Mouse (Mus musculus): ENCODE measurements around the gene Mmaa.
A peak's percentile ranks its signal among the peaks of the same experiment; 100 is the strongest.

Gene Mmaa

GRCm38 (mm10) chr8:79288250-79288649, 6.5 kb downstream of the Mmaa start:
- no peak for DNase-seq

DNA sequence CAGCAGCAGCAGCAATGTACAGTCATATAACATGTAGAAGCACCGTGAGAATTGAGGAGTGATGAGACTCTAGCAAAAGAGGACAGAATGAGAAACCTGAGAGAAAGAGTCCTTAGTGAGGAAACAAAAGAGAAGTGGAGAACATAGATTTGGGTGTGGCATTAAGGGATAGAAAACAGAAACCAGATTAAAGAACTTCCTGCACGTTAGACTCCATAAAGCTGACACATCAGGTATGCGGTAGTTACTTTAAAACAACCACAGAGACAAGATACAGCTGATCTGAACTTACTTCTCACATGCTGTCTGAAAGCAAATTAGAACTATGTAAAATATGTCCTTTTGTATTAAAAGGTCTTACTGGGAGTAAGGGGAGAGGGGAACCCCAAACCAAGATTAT, 8.3 kb downstream of the Mmaa start:
- no peak for DNase-seq

GRCm38 (mm10) chr8:79284626-79285025, 10.1 kb downstream of the Mmaa start:
- DNase-seq: no peak

GRCm38 (mm10) chr8:79281376-79281890, 13.3 kb downstream of the Mmaa start:
- no peak for DNase-seq

- no peak for DNase-seq
Measured at GRCm38 (mm10) chr8:79277264-79277870, 17.4 kb downstream of the Mmaa start.

DNA sequence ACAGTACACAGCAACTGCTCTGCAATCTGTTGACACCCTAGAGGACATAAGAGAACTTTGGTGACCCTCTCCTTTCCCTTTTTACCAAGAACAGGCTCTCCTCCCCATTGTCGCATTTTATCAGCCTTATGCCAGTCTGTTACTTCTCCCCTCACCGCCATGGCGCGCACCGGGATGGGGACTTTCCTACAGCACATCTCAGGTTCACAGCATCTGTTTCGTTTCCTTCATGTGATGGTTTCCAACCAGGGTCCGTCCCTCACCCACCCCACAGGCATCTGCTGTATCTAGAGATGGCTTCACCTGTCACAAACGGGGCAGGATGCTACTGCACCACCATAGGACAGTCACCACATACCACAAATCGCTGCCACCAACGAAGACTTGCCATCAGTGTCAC, 19.8 kb downstream of the Mmaa start:
- DNase-seq: no peak

DNA sequence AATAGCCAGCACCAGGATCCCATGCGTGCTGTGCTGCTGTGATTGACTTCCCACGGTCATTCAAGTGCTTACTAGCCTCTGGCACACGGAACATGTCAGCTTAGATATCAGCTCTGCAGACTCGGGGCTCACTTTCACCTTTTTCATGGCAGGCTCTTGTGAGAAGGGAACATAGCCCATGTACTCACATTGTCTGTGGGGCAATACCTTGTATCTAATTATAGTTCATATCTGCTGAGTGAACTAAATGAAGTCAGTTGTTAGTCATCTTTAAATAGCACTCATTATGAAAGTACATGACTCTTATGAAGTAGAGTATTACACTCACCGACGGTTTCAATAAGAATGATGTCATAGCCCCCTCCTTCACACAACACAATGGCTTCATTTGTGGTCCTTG, 21.0 kb downstream of the Mmaa start:
- no peak for DNase-seq

DNA sequence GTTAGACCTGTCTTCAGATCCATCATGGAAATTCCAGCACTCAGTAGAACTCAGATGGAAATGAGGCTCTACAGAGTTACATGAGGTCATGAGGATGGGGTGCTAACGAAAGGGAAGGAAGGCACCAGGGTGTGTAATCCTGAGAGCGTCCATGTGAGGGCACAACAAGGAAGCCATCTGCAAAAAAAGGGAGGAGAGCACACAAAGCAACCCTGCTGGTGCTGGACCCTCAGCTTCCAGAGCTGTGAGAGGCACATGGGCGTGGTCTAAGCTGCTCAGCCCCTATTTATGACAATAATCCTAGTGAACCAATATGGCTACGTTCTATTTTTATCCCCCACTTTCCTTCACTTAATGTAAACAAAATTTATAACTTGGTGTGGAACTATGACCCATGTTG, 22.1 kb downstream of the Mmaa start:
- no peak for DNase-seq

DNA sequence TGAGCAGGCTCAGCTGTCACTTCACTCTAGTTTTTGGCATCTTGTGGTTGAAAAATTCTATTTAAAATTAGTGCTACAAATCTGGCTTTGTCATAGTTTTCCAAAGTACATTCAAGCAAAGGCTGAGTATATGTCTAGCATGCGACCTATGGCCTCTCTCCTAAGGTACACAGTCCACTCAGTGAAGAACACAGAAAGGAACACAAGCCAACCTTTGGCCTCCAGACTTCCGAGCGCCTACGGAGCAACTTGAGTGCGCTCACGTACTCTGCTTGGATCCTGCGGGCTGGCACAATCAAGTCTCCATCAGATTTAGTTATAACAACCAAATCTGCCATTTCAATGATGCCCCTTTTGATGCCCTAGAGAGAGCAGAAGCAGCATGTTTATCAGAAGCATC, 25.8 kb downstream of the Mmaa start:
- no peak for DNase-seq

GRCm38 (mm10) chr8:79261920-79262319, 32.8 kb downstream of the Mmaa start:
- no peak for DNase-seq

DNA sequence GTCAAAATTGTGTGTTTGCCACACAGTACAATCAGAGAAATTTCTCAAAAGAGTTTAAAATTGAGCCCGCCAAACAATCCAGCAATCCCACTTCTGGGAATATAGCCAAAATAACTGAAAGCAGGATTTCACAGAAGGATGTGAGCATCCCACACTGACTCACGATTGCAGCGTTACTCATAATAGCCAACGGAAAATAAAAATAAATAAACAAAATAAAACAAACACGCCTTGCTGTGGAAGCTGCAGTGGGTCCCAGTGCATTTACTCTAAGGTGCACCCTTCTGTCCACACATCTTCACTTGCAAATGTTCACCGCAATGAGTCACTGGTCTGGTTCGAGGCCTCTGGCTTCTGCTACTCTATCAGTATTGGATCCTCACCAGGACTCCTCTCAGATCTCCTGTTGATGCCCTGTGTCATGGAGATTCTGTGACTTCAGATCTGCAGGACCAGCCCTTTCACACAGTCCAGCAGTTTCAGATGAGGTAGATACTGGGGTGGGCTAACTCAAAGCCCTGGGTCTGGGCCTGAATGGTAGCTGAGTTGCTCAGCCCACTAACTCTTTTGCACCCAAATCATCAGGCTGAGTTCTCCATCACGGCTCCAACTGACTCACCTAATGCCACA, 38.5 kb downstream of the Mmaa start:
- no peak for DNase-seq

GRCm38 (mm10) chr8:79253742-79254141, 41.0 kb downstream of the Mmaa start:
- DNase-seq: no peak

- no peak for DNase-seq
Measured at GRCm38 (mm10) chr8:79248470-79248869, 46.3 kb downstream of the Mmaa start, which contains the start of gene 1700011L22Rik. TSS of gene 1700011L22Rik (minus strand) at chr8:79248570.

DNA sequence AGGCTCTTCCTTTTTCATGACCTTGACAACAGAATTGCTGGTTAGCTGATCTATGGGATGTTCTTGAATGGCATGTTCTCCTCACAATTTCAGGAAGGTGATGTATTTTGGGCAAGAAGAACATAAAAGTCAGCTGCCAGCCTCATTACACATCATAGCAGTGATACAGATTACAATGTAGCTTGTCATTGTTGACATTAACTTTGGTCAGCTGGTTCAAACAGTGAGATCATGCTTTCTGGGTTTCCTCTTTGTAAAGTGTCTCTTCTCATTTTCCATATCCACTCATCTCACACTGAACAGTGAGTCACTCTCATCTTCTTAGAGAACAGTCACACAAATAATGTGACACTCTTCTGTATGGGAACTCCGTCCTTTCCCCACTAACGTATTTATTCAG, 51.3 kb downstream of the Mmaa start:
- DNase-seq: no peak

- no peak for DNase-seq
Measured at GRCm38 (mm10) chr8:79239996-79240395, 54.7 kb downstream of the Mmaa start.

DNA sequence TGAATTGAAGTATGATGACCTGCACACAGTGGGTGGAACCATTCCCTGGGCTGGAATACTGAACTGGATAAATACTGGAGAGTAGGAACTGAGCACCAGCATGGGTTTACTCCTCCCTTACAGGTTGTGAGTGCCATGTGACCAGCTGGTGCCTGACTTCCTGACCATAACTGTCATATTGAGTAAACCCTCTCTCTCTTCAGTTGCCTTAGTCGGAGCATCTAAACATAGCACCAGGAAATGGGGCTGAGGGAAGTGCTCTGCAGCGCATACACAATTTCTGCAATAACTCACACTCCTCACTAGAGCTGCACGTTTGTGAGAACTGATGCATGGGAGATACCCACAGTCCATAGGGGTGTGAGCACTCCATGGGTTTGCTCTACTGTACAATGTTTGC, 55.4 kb downstream of the Mmaa start:
- DNase-seq: no peak

GRCm38 (mm10) chr8:79229266-79229888, 65.4 kb downstream of the Mmaa start:
- no peak for DNase-seq

GRCm38 (mm10) chr8:79227916-79228315, 66.8 kb downstream of the Mmaa start:
- DNase-seq: no peak

GRCm38 (mm10) chr8:79227194-79227593, 67.5 kb downstream of the Mmaa start:
- no peak for DNase-seq

- no peak for DNase-seq
Measured at GRCm38 (mm10) chr8:79226046-79226445, 68.7 kb downstream of the Mmaa start.

DNA sequence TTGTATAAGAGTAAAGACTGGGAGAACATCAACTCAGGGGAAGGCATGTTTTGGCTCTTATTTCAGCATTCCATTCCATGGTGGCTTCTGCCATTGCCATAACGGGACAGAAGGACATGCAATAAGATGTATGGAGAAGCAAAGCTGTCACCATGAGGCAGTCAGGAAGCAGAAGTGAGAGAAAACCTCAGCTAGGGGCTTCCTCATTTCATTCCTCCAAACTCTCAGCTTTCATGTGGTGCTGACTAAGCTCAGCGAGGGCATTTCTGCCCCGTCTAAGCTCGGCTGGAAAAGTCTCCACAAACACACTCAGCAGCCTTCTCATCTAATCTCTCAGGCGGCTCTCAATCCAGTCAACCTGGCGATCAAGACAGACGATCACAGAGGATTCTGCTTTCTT, 69.2 kb downstream of the Mmaa start:
- no peak for DNase-seq

DNA sequence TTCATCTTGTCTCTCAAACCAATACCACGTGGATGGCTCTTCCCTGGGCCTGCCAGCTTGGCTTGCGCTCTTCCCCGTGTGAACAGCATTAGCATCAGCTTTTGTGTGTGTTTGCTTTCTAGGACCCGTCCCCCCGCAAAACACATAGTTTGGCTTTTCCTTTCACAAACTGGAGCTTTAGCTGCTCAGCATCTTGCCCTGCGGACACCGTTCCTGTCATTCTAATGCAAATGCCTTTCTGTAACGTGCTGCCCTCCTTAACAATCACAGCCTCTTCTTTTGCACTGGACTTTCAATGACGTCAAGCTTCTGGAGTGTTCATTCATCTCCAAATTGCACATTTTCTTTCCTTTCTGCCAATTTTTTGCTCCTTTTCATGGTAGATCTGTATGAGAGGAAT, 70.4 kb downstream of the Mmaa start:
- no peak for DNase-seq

DNA sequence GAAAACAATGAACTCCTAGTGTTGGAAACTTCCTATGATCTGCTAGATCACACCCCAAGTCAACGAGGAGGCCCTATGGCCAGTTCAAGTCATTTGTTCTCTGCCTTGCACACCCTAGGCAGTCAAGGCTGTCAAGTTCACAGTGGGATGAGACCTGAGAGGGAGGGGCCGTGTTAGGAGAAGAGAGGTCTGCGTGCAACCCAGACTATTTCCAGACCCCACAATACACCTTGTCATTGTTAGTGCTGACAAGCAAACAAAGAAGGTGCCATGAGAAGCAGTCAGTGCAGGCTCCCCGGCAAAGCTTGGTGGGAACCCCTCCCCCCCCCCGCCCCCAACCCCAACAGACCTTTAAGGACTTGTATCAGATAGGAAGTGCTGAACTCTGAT, 72.0 kb downstream of the Mmaa start:
- no peak for DNase-seq

GRCm38 (mm10) chr8:79222106-79222751, 72.5 kb downstream of the Mmaa start:
- peak; percentile 75 for DNase-seq

All from cerebellum, adult 11-12 months (tissue).